Mouse (Mus musculus) Muller cell, postnatal 12 days (primary cell): ENCODE data around the gene Sufu.

Source experiments
- DNase-seq: peaks from one replicate; pipeline ENCODE4 v3.0.0-alpha.2; 2015; ENCODE audit errors: inconsistent ontology term

Sufu gene

GRCm38 (mm10) chr19:46396686-46397435, at the start of gene Sufu:
Sufu (plus strand) TSS chr19:46396896.
- peak; percentile 99 for DNase-seq

GRCm38 (mm10) chr19:46347146-46347545, 49.5 kb upstream of the Sufu start:
- no peak for DNase-seq

GRCm38 (mm10) chr19:46347936-46348668, 48.6 kb upstream of the Sufu start:
- DNase-seq, result no peak

GRCm38 (mm10) chr19:46348761-46349458, 47.8 kb upstream of the Sufu start:
- DNase-seq, result peak; percentile 91

GRCm38 (mm10) chr19:46349550-46349949, 47.1 kb upstream of the Sufu start:
- no peak for DNase-seq

GRCm38 (mm10) chr19:46350168-46350932, 46.3 kb upstream of the Sufu start, which contains the start of gene 2310034G01Rik:
2310034G01Rik (minus strand) TSS chr19:46350302.
- no peak for DNase-seq

GRCm38 (mm10) chr19:46356701-46357138, 40.0 kb upstream of the Sufu start:
- peak; percentile 93 for DNase-seq

- no peak for DNase-seq
Observed at GRCm38 (mm10) chr19:46357344-46358280, 39.1 kb upstream of the Sufu start.

- no peak for DNase-seq
Observed at GRCm38 (mm10) chr19:46358381-46358780, 38.3 kb upstream of the Sufu start.

- no peak for DNase-seq
Observed at GRCm38 (mm10) chr19:46362104-46362503, 34.6 kb upstream of the Sufu start.

- DNase-seq, result no peak
Observed at GRCm38 (mm10) chr19:46363294-46364009, 33.2 kb upstream of the Sufu start.

- no peak for DNase-seq
Observed at GRCm38 (mm10) chr19:46367798-46368590, 28.7 kb upstream of the Sufu start.

GRCm38 (mm10) chr19:46369204-46369603, 27.5 kb upstream of the Sufu start:
- peak; percentile 73 for DNase-seq

GRCm38 (mm10) chr19:46374477-46375088, 22.1 kb upstream of the Sufu start:
- DNase-seq, result peak; percentile 25

GRCm38 (mm10) chr19:46375489-46375888, 21.2 kb upstream of the Sufu start:
- DNase-seq, result peak; percentile 92

- peak; percentile 41 for DNase-seq
Observed at GRCm38 (mm10) chr19:46375891-46376290, 20.8 kb upstream of the Sufu start.

GRCm38 (mm10) chr19:46382275-46382674, 14.4 kb upstream of the Sufu start:
- no peak for DNase-seq

GRCm38 (mm10) chr19:46389872-46390271, 6.8 kb upstream of the Sufu start:
- no peak for DNase-seq
